Mouse (Mus musculus) bone marrow, adult 2 months (tissue): Measurements from ENCODE around the gene Bicra. TPM values are rescaled to one million over a fixed set of nuclear protein-coding genes. Genes with fewer than 3 reads are reported as not detected.

Experiments used
- H3K27ac ChIP-seq: fragments of 200-500 bp; 2 replicates; pipeline ENCODE4 v1.5.1; 2012; ENCODE audit warnings: low read depth, mild to moderate bottlenecking, control low read depth, inconsistent platforms, low read length; ENCODE audit not compliant: control insufficient read depth, poor library complexity, insufficient read depth
- H3K4me1 ChIP-seq: fragments of 200-500 bp; 2 replicates; pipeline ENCODE4 v1.6.1; 2011; ENCODE audit warnings: low read length; ENCODE audit not compliant: control insufficient read depth, insufficient read depth
- H3K4me3 ChIP-seq: fragments of 200-500 bp; replicated peaks from 2 replicates; pipeline ENCODE3; 2011; ENCODE audit warnings: mild to moderate bottlenecking, low read depth, low read length, control low read depth; ENCODE audit not compliant: control insufficient read depth
- CTCF ChIP-seq: fragments of 200-500 bp; IDR thresholded peaks from 2 replicates; pipeline ENCODE4 v1.5.1; 2011; ENCODE audit warnings: low read length, control low read depth; ENCODE audit not compliant: control insufficient read depth, insufficient read depth
- POLR2A ChIP-seq: fragments of 200-500 bp; IDR thresholded peaks from 2 replicates; pipeline ENCODE4 v1.6.1; 2011; ENCODE audit warnings: low read depth, mild to moderate bottlenecking, control low read depth, low read length, borderline replicate concordance; ENCODE audit not compliant: control insufficient read depth
- WGBS: fragments of 180-500 bp; shearing (Covaris S2); methylation state at CpG from one replicate; pipeline ENCODE4 v1.1.7; 2018; 5-methylcytosine and 5-hydroxymethylcytosine counted together
- polyA plus RNA-seq: library from polyadenylated mRNA; stranded (reverse); fragments of >200 nt; gene quantifications from 2 replicates; pipeline ENCODE4 v1.2.4, GENCODE M21; 2011; ENCODE audit warnings: low replicate concordance; ENCODE audit not compliant: missing spikeins, insufficient read depth, insufficient read length

Bicra gene
- polyA plus RNA-seq, 1 experiment: 27.9 TPM

- no peak for TF ChIP-seq POLR2A
- no peak for TF ChIP-seq CTCF
- peaks cover 4% of the 10 kb centered on the region for H3K4me1 ChIP-seq
- H3K4me3 ChIP-seq: no peak overlapping the region
- WGBS: 48% methylated on average over 4 of the region's 4 CpGs
- no peak overlapping the region for H3K27ac ChIP-seq
Observed at GRCm38 (mm10) chr7:16003032-16003431, 44.7 kb downstream of the Bicra start.

GRCm38 (mm10) chr7:16002171-16002570 lies 45.5 kb downstream of the Bicra start:
- WGBS: 11% methylated on average over 5 of the region's 5 CpGs
- peaks cover 4% of the 10 kb centered on the region for H3K4me1 ChIP-seq

GRCm38 (mm10) chr7:16001691-16002090 lies 46.0 kb downstream of the Bicra start:
- TF ChIP-seq POLR2A (no peak), CTCF (no peak)
- Histone ChIP-seq H3K27ac (no peak overlapping the region), H3K4me3 (no peak overlapping the region), H3K4me1 (peaks cover 4% of the 10 kb centered on the region)
- 55% methylated on average over 1 of the region's 1 CpGs for WGBS

More at GRCm38 (mm10) chr7:16002171-16002570, 45.5 kb downstream of the Bicra start:
- Histone ChIP-seq H3K27ac (no peak overlapping the region), H3K4me3 (no peak overlapping the region)
- TF ChIP-seq CTCF: no peak
- no peak for TF ChIP-seq POLR2A

GRCm38 (mm10) chr7:15993789-15994188 lies 53.9 kb downstream of the Bicra start:
- no peak for TF ChIP-seq POLR2A
- TF ChIP-seq CTCF: no peak
- Histone ChIP-seq H3K4me1 (no peaks in the 10 kb centered on the region), H3K27ac (no peak overlapping the region), H3K4me3 (no peak overlapping the region)
- WGBS: 82% methylated on average over 4 of the region's 4 CpGs

GRCm38 (mm10) chr7:15993152-15993551 lies 54.6 kb downstream of the Bicra start:
- Histone ChIP-seq H3K4me3 (no peak overlapping the region), H3K4me1 (no peaks in the 10 kb centered on the region), H3K27ac (no peak overlapping the region)
- TF ChIP-seq CTCF (no peak), POLR2A (no peak)
- WGBS: 80% methylated on average over 3 of the region's 3 CpGs

GRCm38 (mm10) chr7:15991764-15992163 lies 56.0 kb downstream of the Bicra start:
- no peak for TF ChIP-seq POLR2A
- no peak for TF ChIP-seq CTCF
- Histone ChIP-seq H3K4me1 (no peaks in the 10 kb centered on the region), H3K4me3 (no peak overlapping the region), H3K27ac (no peak overlapping the region)
- WGBS: 65% methylated on average over 3 of the region's 3 CpGs

GRCm38 (mm10) chr7:15987661-15988356 lies 59.9 kb downstream of the Bicra start:
- WGBS: 87% methylated on average over 16 of the region's 16 CpGs
- Histone ChIP-seq H3K27ac (no peak overlapping the region), H3K4me3 (no peak overlapping the region), H3K4me1 (no peaks in the 10 kb centered on the region)
- TF ChIP-seq POLR2A (no peak), CTCF (no peak)

- Histone ChIP-seq H3K27ac (no peak overlapping the region), H3K4me1 (no peaks in the 10 kb centered on the region)
- 8% methylated on average over 4 of the region's 4 CpGs for WGBS
Observed at GRCm38 (mm10) chr7:15982729-15983407, 64.9 kb downstream of the Bicra start.

More at GRCm38 (mm10) chr7:15982729-15983407, 64.9 kb downstream of the Bicra start:
- no peak overlapping the region for H3K4me3 ChIP-seq
- 0 out of 2 replicates have a peak, but pooled peaks have one; percentile 26 for TF ChIP-seq CTCF
- TF ChIP-seq POLR2A: no peak
